Mouse (Mus musculus) c-Kit-positive CD71-negative TER-119-negative erythroid progenitor cells, embryonic 14.5 days (primary cell): ENCODE data around the gene Cyp2b9.
"Not testable (repeated sequence)": the region's sequence is repeated elsewhere in the genome, so short reads cannot be mapped to it uniquely, and the experiment has no call there.

Experiments
- DNase-seq: peaks from one replicate; pipeline ENCODE4 v3.0.0-alpha.2; 2013; ENCODE audit warnings: low read depth

Cyp2b9 gene

DNA sequence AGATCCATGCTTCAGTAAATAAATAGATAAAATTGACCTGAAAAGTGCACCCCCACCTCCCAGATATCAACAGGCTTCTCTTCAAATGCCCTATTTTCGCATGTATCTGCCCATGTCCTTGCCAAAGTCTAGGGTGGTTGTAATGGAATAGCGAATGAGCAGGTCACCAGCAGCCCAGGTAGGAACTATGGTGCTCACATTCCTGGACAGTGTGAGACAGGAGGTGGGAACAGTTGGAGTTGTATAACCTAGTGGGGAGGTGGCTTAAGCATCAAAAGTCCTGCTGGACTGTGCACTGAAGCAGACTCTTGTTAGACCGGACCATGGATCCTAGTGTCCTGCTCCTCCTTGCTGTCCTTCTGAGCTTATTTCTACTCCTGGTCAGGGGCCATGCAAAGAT, at the start of gene Cyp2b9:
Cyp2b9 (plus strand) TSS at position 301 of the 400 bp plus-strand sequence.
- not testable (repeated sequence) for DNase-seq

DNA sequence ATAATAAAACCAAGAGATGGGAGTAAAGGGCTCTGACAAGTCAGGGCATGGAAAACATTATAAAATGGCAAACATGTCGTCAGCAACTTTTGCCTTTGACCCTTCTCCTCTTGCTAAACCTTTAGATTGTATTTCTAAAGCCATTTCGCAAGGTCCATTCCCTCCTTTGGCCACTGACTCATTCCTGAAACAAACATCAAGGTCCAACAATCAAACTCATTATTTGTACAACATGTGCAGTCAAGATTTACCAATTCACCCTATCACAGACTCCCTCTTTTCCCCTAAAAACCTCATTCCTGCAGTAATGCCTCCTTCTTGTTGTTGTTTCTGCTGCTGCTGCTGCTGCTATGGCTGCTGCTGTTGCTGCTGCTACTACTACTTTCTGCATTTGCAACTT, 33.6 kb upstream of the Cyp2b9 start:
- DNase-seq, result not testable (repeated sequence)

DNA sequence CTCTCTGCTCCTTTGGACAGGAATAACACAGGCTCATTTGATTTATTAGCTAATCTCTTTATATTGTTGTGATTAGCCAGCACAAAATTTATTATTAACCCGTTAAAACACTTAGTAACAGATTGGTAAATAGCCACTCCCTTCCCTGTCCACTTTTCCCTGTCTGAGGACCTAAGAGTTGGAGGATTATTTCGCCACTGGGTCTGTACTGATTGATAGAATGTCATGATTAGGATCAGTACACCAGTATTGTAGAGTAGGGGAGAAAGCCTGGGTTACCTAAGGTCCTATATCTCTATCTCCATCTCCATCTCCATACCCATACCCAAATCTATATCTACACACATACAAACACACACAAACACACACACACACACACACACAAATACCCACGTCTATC, 29.6 kb upstream of the Cyp2b9 start:
- DNase-seq, result not testable (repeated sequence)

DNA sequence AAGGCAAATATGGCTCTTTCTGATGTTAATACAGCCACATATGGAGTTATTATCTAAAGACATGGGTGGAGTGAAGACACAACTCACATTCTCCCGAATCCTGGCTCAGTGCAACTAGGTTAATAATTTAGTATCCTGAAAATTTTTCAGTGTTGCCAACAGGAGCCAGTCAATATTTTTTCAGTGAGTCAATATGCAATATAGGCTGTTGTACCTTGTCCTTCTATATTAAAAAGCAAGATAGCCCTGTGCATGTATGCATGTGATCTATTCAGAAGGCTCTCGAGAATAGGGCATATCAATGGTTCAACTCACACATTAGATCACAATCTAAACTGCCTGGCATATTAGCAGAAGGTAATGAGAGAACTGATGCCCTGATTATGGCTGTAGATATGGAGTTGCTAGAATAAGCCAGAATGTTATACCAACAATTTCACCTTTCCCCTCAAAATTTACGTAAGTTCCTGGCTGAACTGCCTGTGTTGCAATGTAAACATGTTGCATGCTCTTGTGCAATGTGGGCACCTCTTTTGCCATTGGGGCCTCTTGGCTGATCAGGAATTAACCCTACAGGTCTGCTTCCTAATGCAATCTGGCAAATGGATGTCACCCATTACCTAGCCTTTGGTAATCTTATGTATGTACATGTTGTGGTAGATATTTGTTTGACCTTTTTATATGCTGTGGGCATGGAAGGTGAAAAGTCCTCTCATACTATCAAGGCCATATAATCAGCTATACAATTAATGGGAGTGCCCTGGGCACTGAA, 4.3 kb upstream of the Cyp2b9 start:
- not testable (repeated sequence) for DNase-seq

DNA sequence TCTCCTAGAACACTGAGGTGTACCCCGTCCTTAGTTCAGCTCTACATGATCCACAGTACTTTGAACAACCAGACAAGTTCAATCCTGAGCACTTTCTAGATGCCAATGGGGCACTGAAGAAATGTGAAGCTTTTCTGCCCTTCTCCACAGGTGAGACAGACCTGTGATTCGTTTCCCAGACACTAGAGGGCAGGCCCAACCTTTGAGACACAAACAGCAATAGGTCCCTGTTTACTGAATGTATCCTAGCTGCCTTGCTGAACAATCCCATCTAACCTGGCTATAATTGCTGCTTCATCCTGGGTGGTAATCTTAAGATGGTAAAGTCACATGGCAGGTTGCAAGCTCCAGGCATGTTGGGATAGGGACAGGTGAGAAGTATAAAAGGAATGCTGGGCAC, 27.9 kb downstream of the Cyp2b9 start:
- no peak for DNase-seq

DNA sequence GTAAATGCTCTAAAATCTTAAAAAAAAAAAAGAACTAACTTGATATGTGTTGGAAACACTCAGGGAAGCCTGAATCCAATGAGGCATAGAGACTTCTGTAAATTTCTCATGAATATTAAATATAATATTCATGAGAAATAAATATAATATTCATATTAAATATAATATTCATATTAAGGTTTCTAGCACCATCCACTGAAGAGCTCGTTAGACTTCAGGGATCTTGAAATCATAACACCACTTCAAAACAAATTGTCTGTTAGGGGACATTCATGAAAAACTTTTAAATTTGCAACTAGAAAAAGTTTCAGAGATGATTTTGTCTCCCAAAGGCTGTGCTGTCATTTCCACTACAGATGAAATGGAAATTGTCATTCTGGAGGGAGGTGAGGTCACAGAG, 86.8 kb downstream of the Cyp2b9 start, which contains the start of gene Vmn1r184:
Vmn1r184 (plus strand) TSS at position 301 of the 400 bp plus-strand sequence.
- not testable (repeated sequence) for DNase-seq
